Mouse (Mus musculus) small intestine, adult 2 months (tissue): ENCODE measurements around the gene Soat1. TPM values are rescaled to one million over a fixed set of nuclear protein-coding genes. Genes with fewer than 3 reads are reported as not detected.
"Not testable (repeated sequence)": the region's sequence is repeated elsewhere in the genome, so short reads cannot be mapped to it uniquely, and the experiment has no call there.

Experiments used
- H3K27ac ChIP-seq: fragments of 200-500 bp; 2 replicates; pipeline ENCODE4 v1.5.1; 2012; ENCODE audit warnings: low read depth, low read length, control low read depth, inconsistent platforms; ENCODE audit not compliant: insufficient read depth
- H3K27me3 ChIP-seq: fragments of 200-500 bp; 2 replicates; pipeline ENCODE4 v1.6.1; 2012; ENCODE audit warnings: mild to moderate bottlenecking, moderate library complexity, low read length, inconsistent platforms; ENCODE audit not compliant: control insufficient read depth, insufficient read depth
- H3K36me3 ChIP-seq: fragments of 200-500 bp; 2 replicates; pipeline ENCODE4 v1.6.1; 2012; ENCODE audit warnings: mild to moderate bottlenecking, low read length, control low read depth, inconsistent platforms; ENCODE audit not compliant: control insufficient read depth, insufficient read depth
- H3K4me1 ChIP-seq: fragments of 200-500 bp; 2 replicates; pipeline ENCODE4 v1.6.1; 2012; ENCODE audit warnings: low read length, inconsistent platforms, mixed read lengths; ENCODE audit not compliant: control insufficient read depth, insufficient read depth, insufficient read length
- H3K4me3 ChIP-seq: fragments of 200-500 bp; 2 replicates; pipeline ENCODE4 v1.5.1; 2012; ENCODE audit warnings: low read depth, mild to moderate bottlenecking, control low read depth, inconsistent platforms, low read length, moderate library complexity
- CTCF ChIP-seq: fragments of 200-500 bp; IDR thresholded peaks from 2 replicates; pipeline ENCODE4 v1.5.1; 2012; ENCODE audit warnings: low read depth, mild to moderate bottlenecking, control low read depth, inconsistent platforms, low read length, moderate library complexity, mixed read lengths; ENCODE audit not compliant: insufficient replicate concordance, insufficient read length; ENCODE audit errors: extremely low read depth
- POLR2A ChIP-seq: fragments of 200-500 bp; IDR thresholded peaks from 2 replicates; pipeline ENCODE4 v1.6.1; 2012; ENCODE audit warnings: low read depth, mild to moderate bottlenecking, control low read depth, inconsistent platforms, low read length, moderate library complexity
- WGBS: fragments of 180-500 bp; shearing (Covaris S2); methylation state at CpG from one replicate; pipeline ENCODE4 v1.1.7; 2018; 5-methylcytosine and 5-hydroxymethylcytosine counted together
- polyA plus RNA-seq: library from polyadenylated mRNA; depleted of rRNA; stranded (reverse); fragments of >200 nt; gene quantifications from 2 replicates; pipeline ENCODE4 v1.2.3, GENCODE M21; 2012; rRNA removed

The Soat1 gene
- polyA plus RNA-seq: 4.2 and 6.1 TPM in 2 replicates

- peak within 1 kb of the TSS; percentile 71 for H3K27ac ChIP-seq
- H3K4me3 ChIP-seq: peak within 1 kb of the TSS; percentile 100
- H3K27me3 ChIP-seq: no peaks in the 10 kb centered on the region
- under 1% methylated on average over 43 of the region's 46 CpGs for WGBS
- no peaks in the 10 kb centered on the region for H3K36me3 ChIP-seq
- TF ChIP-seq POLR2A: no peak
- H3K4me1 ChIP-seq: peaks cover 24% of the 10 kb centered on the region
Observed at GRCm38 (mm10) chr1:156473961-156474503, at the start of gene Soat1. Soat1 (minus strand) TSS chr1:156474331.

DNA sequence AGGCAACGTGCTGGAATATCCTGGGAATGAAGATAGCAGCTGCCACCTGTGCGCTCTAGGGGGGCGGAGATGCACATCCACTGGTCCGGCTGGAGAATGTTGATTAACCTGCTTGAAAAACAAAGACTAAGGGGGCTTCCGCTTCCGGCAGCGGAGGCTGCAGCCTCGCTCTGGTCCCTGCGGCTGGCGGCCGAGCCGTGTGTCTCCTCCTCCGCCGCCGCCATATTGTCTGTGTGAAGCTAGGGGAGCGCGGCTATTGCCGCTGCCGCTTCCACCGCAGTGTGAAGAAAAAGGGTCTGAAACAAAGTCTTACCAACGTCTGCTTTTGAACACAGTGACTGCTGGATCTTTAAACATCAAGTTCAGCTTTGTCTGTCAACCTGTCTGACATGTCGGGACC is 49.7 kb upstream of the Soat1 start, which contains the start of gene Gm10031:
TSS of gene Gm10031 (plus strand) at position 171 of the 400 bp plus-strand sequence.
- H3K27me3 ChIP-seq, H3K27ac ChIP-seq, H3K4me1 ChIP-seq, H3K4me3 ChIP-seq, H3K36me3 ChIP-seq: not testable (repeated sequence)
- 91% methylated on average over 22 of the region's 22 CpGs for WGBS

DNA sequence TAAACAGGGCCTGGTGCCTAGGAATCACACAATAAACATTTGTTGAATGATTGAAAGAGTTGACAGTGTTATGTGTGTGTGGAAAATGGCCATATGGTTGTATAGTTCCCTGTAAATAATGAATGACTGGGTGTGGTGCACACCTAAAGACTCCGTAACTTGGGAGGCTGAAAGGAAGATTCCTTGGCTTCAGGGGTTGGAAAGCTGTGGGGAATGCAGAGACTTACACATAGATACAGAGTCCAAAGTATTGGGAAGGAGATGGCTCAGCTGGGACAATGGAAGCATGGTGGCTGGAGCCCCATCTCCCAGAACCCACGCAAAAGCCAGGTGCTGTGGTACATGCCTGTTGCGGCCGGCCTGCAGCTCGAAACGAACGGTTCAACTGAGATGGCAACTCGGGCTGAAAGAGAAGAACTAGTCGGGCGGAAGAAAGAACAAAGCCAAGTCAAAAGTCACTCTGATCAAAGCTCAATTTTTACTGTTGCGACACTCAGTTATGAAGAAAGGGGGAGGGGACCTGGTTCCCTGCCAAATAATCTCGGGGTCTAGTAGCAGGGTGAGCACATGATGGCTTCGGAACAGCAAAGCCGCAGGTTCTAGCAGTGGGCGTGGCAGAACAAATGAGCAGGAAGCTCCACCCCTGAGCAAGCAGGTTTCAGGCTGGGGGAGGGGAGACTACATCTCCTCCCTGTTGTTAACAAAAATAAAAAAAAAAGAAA is 47.8 kb upstream of the Soat1 start:
- no peak for TF ChIP-seq CTCF
- no peak for TF ChIP-seq POLR2A
- Histone ChIP-seq H3K4me1 (peaks cover 5% of the 10 kb centered on the region), H3K36me3 (no peaks in the 10 kb centered on the region), H3K4me3 (peak overlapping the region; percentile 35), H3K27ac (peak overlapping the region; percentile 36), H3K27me3 (no peaks in the 10 kb centered on the region)
- WGBS: 16% methylated on average over 15 of the region's 15 CpGs

DNA sequence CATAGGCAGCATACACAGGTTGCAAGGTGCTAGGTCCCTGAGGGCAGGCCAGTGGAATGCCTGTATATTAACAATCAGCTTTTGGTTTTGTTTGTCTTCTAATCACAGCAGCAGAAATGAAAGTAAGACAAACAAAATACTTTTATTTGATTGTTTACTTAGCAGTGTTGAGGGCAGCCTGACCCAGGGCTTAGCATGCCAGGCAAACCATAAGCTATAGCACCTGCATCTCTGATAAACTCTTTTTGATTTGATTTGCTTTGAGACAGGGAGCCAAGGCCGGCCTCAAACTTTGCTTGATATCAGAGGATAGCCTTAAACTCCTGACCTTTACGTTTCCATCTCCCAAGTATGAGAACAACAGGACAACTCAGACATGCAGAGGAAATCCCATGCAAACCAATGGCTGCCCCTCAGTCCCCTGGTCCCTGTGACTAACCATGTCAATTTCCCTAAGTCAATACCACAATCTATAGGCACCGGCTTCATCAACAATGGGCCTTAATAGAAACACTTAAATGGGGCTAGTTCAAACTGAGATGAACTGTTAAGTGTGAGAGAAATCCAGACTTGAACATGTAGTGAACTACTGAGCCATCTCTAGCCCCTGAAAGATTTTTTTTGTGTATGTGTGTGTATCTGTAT is 46.1 kb upstream of the Soat1 start:
- 30% methylated on average over 3 of the region's 3 CpGs for WGBS
- TF ChIP-seq CTCF (no peak), POLR2A (no peak)
- Histone ChIP-seq H3K4me1 (peaks cover 5% of the 10 kb centered on the region), H3K27me3 (no peaks in the 10 kb centered on the region), H3K36me3 (no peaks in the 10 kb centered on the region), H3K4me3 (no peak overlapping the region), H3K27ac (no peak overlapping the region)

DNA sequence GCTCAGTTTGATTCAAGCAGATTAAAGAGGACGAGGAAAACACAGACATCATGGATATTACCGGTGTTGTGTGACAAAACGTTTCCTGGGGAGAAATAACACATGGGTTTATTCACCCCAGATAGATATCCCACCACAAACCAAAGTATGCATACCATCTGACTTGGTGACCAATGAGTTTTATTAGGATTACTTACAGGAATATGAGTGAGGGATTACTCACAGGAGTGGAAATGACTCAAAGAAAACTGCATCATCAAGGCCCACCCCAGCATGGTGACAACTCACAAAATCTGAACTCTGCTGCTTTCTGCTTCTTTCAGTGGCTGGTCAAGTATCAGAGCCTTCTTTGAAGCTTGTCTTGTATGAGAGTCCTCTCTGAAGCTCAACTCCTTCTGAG is 33.6 kb upstream of the Soat1 start:
- WGBS: 89% methylated on average over 3 of the region's 3 CpGs
- H3K27ac ChIP-seq: no peak overlapping the region
- no peak overlapping the region for H3K4me3 ChIP-seq
- no peaks in the 10 kb centered on the region for H3K27me3 ChIP-seq
- no peaks in the 10 kb centered on the region for H3K4me1 ChIP-seq
- H3K36me3 ChIP-seq: no peaks in the 10 kb centered on the region
- no peak for TF ChIP-seq CTCF
- no peak for TF ChIP-seq POLR2A

GRCm38 (mm10) chr1:156505901-156506300 is 31.8 kb upstream of the Soat1 start:
- Histone ChIP-seq H3K27ac (no peak overlapping the region), H3K4me3 (no peak overlapping the region), H3K36me3 (no peaks in the 10 kb centered on the region), H3K4me1 (no peaks in the 10 kb centered on the region), H3K27me3 (no peaks in the 10 kb centered on the region)
- 31% methylated on average over 2 of the region's 2 CpGs for WGBS
- TF ChIP-seq CTCF (no peak), POLR2A (no peak)

- Histone ChIP-seq H3K4me3 (no peak overlapping the region), H3K36me3 (no peaks in the 10 kb centered on the region), H3K4me1 (no peaks in the 10 kb centered on the region), H3K27me3 (no peaks in the 10 kb centered on the region), H3K27ac (no peak overlapping the region)
- 83% methylated on average over 5 of the region's 5 CpGs for WGBS
- TF ChIP-seq CTCF (peak; percentile 50; the same call in 1 of the 2 replicates), POLR2A (no peak)
Observed at GRCm38 (mm10) chr1:156504945-156505523, 30.9 kb upstream of the Soat1 start.

DNA sequence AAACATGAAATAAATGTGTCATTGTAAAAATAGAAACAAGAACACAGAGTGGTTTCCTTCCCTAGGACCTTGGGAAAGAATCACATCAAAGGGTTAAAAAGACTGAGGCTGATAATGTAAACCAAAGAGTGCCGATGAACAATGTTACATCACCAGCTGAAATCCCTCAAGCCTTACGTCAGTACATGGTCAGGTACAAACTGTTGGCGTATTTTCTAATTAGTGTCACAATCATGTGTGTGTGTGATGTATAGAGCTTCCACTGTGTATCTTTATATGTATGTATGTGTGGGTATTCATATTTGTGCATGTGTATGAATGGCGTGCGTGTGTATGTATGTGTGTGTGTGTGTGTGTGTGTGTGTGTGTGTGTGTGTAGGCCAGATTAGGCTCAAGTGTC is 22.8 kb upstream of the Soat1 start:
- Histone ChIP-seq H3K4me1 (no peaks in the 10 kb centered on the region), H3K27ac (no peak overlapping the region), H3K27me3 (no peaks in the 10 kb centered on the region), H3K4me3 (no peak overlapping the region), H3K36me3 (no peaks in the 10 kb centered on the region)
- TF ChIP-seq POLR2A: no peak
- TF ChIP-seq CTCF: no peak
- 82% methylated on average over 5 of the region's 5 CpGs for WGBS
